Mouse (Mus musculus): ENCODE measurements around the gene Gm8159.
"Not testable (repeated sequence)": the region's sequence is repeated elsewhere in the genome, so short reads cannot be mapped to it uniquely, and the experiment has no call there.

Gm8159 gene

DNA sequence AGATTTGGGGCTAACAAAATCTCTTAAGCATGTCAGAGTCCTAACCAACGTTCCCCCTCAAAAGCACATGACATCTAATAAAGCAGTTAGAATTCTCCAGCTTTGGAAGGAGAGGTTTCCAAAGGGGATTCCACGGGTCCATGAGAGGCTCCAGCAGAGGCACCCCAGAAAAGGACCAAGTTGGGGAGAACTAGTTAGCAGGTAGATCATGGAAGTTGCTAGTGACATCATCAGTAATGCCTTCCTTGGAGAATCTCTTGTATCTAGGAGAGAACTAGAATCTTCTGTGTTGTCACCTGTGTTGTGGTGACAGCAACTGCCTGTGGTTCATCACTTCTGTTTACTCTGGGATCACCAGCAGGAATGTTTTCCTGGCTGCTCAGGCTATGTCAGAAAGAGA, at the start of gene Gm8159:
TSS of gene Gm8159 (plus strand) at position 301 of the 400 bp plus-strand sequence.
- not testable (repeated sequence) for DNase-seq

DNA sequence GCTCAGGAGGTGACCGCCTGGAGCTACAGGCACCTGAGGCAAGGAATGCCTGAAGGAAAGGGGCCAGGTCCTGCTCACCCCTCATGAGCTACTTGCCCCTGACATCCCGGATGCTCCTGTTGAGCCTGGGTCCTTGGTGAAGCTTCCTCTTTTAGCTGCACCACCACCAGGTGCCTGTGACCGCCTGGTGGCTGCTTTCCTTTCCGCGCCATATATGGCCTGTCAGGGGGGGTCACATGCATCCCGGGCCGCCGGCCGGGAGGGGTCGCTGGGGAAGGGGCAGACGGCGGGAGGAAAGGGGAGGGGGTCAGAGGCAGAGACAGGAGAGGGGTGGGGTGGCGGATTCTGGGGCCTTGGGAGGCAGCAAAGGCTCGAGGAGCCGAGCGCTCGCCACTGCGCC, 17.2 kb downstream of the Gm8159 start:
- DNase-seq, result not testable (repeated sequence)

DNA sequence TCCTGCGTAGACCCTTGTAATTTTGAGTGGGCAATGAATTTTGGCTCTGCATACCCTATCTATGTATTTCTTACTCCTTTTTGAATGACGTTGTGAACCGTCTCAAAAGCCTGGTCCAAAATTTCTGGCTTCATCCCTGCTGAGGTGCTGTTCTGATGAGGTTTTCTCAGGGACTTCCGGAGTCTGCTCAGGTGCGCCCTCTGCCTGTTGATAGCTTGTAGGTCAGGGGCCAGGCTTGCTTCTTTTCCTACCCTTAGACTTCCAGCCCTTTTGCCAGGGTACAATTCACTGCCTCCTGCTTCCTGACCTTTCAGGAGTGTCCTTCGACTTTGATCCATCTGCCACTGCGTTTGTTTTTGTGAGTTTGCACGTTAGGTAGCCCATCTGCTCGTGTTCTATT, 18.2 kb downstream of the Gm8159 start:
- DNase-seq, result peak; percentile 2 to 15

DNA sequence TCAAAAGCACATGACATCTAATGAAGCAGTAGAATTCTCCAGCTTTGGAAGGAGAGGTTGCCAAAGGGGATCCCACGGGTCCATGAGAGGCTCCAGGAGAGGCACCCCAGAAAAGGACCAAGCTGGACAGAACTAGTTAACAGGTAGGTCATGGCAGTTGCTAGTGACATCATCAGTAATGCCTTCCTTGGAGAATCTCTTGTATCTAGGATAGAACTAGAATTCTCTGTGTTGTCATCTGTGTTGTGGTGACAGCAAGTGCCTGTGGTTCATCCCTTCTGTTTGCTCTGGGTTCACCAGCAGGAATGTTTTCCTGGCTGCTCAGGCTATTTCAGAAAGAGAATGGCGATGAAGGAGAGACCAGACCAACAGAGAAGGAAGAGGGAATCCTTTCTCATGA, 31.7 kb downstream of the Gm8159 start, which contains the start of gene Gm3239:
TSS of gene Gm3239 (plus strand) at position 301 of the 400 bp plus-strand sequence.
- not testable (repeated sequence) for DNase-seq

All from cerebellum, adult 18-20 months (tissue).